Mouse (Mus musculus) lung, embryonic 14.5 days (tissue): ENCODE data around the gene Fbxo4. TPM values are rescaled to one million over a fixed set of nuclear protein-coding genes. Genes with fewer than 3 reads are reported as not detected.
A peak's percentile ranks its signal among the peaks of the same experiment; 100 is the strongest.

Experiments used
- ATAC-seq: fragments of 200-750 bp; cut with Nextera tagmentation; 2 replicates; pipeline ENCODE4 v1.8.0; 2017; ENCODE audit warnings: mild to moderate bottlenecking, moderate TSS enrichment, moderate library complexity; ENCODE audit not compliant: insufficient read depth
- DNase-seq: peaks from one replicate; pipeline ENCODE4 v3.0.0-alpha.2; 2015
- H3K27ac ChIP-seq: fragments of 300-500 bp; sonication (generic); 2 replicates; pipeline ENCODE4 v1.5.1; 2014; ENCODE audit warnings: low read depth, mild to moderate bottlenecking, moderate library complexity
- H3K27me3 ChIP-seq: fragments of 300-500 bp; sonication (generic); 2 replicates; pipeline ENCODE4 v1.6.1; 2014; ENCODE audit warnings: low read length, control low read depth; ENCODE audit not compliant: insufficient read depth
- H3K36me3 ChIP-seq: fragments of 300-500 bp; sonication (generic); 2 replicates; pipeline ENCODE4 v1.6.1; 2014; ENCODE audit warnings: control low read depth; ENCODE audit not compliant: insufficient read depth
- H3K4me1 ChIP-seq: fragments of 300-500 bp; sonication (generic); 2 replicates; pipeline ENCODE4 v1.6.1; 2014; ENCODE audit warnings: antibody characterized with exemption, control low read depth; ENCODE audit not compliant: insufficient read depth
- H3K4me2 ChIP-seq: fragments of 300-500 bp; sonication (generic); 2 replicates; pipeline ENCODE4 v1.6.1; 2014; ENCODE audit warnings: mild to moderate bottlenecking
- H3K4me3 ChIP-seq: fragments of 300-500 bp; sonication (generic); 2 replicates; pipeline ENCODE4 v1.5.1; 2014; ENCODE audit warnings: low read depth, low read length
- H3K9ac ChIP-seq: fragments of 300-500 bp; sonication (generic); 2 replicates; pipeline ENCODE4 v1.6.1; 2014
- H3K9me3 ChIP-seq: fragments of 300-500 bp; sonication (generic); 2 replicates; pipeline ENCODE4 v1.6.1; 2016; ENCODE audit warnings: low read depth, low read length, control low read depth
- CTCF ChIP-seq: IDR thresholded peaks from 2 replicates; pipeline ENCODE4 v1.5.1; 2016; ENCODE audit warnings: antibody characterized with exemption, low read depth
- WGBS: fragments of 180-500 bp; shearing (Covaris S2); extraction: QIAGEN DNeasy Blood & Tissue Kit; methylation state at CpG from one replicate; pipeline ENCODE4 v1.1.7; 2014; 5-methylcytosine and 5-hydroxymethylcytosine counted together
- polyA plus RNA-seq: library from polyadenylated mRNA; unstranded; fragments of >200 nt; fragmentation: Nextera tagmentation; extraction: Ambion mirVana; gene quantifications from 2 replicates; pipeline ENCODE4 v1.2.1, GENCODE M21; 2014

Gene Fbxo4
- polyA plus RNA-seq, 1 experiment from 2014 or later = 12.6 TPM

DNA sequence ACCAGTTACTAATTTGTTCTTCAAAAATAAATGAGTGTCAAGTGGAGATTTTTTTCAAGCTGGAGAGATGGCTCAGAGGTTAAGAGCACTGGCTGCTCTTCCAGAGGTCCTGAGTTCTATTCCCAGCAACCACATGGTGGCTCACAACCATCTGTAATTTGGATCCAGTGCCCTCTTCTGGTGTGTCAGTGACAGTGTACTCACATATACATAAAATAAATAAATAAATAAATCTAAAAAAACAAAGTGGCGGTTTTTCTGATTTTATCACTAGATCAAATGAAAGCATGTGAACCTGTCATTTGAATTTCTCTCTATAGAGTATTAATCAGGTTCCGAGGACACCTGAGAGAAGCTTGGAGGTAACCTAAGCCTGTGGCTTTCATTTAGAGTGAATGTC, 1.1 kb downstream of the Fbxo4 start:
- DNase-seq = peak; percentile 3
- Histone ChIP-seq H3K9me3 (no peaks in the 10 kb centered on the region), H3K36me3 (peaks cover 15% of the 10 kb centered on the region), H3K27me3 (no peaks in the 10 kb centered on the region), H3K27ac (no peak overlapping the region), H3K4me2 (no peak overlapping the region; the same call in 1 of the 2 replicates), H3K4me1 (no peaks in the 10 kb centered on the region), H3K4me3 (no peak overlapping the region), H3K9ac (no peak overlapping the region)
- ATAC-seq = no peak
- WGBS = 89% methylated on average over 2 of the region's 2 CpGs
- peak; percentile 37 for TF ChIP-seq CTCF

GRCm38 (mm10) chr15:3973300-3973699, 6.1 kb downstream of the Fbxo4 start:
- Histone ChIP-seq H3K27ac (no peak overlapping the region), H3K4me3 (no peak overlapping the region)

DNA sequence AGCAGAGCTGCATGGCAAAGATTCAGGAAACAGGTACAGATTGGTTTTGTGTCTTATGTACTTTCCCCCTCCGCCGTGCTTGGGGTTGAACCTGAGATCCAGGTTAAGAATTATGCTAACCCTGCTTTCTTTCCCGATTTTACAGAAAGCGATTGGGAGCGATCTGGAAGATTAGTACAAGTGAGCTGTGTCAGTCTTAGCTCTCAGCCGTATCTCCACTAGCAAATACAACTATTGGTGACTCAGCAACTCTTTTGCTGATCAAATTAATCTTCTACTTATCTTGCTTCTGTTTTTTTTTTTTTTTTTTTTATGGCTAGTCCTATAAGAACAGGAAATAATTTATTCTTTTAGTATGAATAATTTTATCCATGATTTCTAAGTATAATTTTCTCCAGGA, 9.2 kb downstream of the Fbxo4 start:
- WGBS = 91% methylated on average over 6 of the region's 6 CpGs
- Histone ChIP-seq H3K4me3 (no peak overlapping the region), H3K4me1 (no peaks in the 10 kb centered on the region), H3K9ac (no peak overlapping the region), H3K4me2 (no peak overlapping the region), H3K27ac (no peak overlapping the region), H3K9me3 (no peaks in the 10 kb centered on the region), H3K36me3 (0 out of 2 replicates have a peak, but pooled peaks cover 3% of the 10 kb centered on the region), H3K27me3 (no peaks in the 10 kb centered on the region)
- TF ChIP-seq CTCF = no peak
- DNase-seq (no peak), ATAC-seq (no peak)

More at GRCm38 (mm10) chr15:3973300-3973699, 6.1 kb downstream of the Fbxo4 start:
- ATAC-seq (no peak), DNase-seq (no peak)
- H3K4me2 ChIP-seq = no peak overlapping the region
- no peaks in the 10 kb centered on the region for H3K9me3 ChIP-seq
- no peaks in the 10 kb centered on the region for H3K27me3 ChIP-seq
- H3K36me3 ChIP-seq = 0 out of 2 replicates have a peak, but pooled peaks cover 3% of the 10 kb centered on the region
- no peak overlapping the region for H3K9ac ChIP-seq
- no peak for TF ChIP-seq CTCF
- no peaks in the 10 kb centered on the region for H3K4me1 ChIP-seq
- 83% methylated on average over 3 of the region's 3 CpGs for WGBS

- Histone ChIP-seq H3K4me3 (no peak overlapping the region), H3K9ac (no peak overlapping the region), H3K27me3 (no peaks in the 10 kb centered on the region), H3K27ac (no peak overlapping the region), H3K36me3 (0 out of 2 replicates have a peak, but pooled peaks cover 3% of the 10 kb centered on the region), H3K4me1 (no peaks in the 10 kb centered on the region), H3K9me3 (no peaks in the 10 kb centered on the region), H3K4me2 (no peak overlapping the region)
- WGBS = 81% methylated on average over 14 of the region's 14 CpGs
- DNase-seq (no peak), ATAC-seq (no peak)
- no peak for TF ChIP-seq CTCF
Measured at GRCm38 (mm10) chr15:3969743-3970142, 9.6 kb downstream of the Fbxo4 start.

GRCm38 (mm10) chr15:3962251-3962650, 17.1 kb downstream of the Fbxo4 start:
- no peak for TF ChIP-seq CTCF
- no peaks in the 10 kb centered on the region for H3K27me3 ChIP-seq
- no peak overlapping the region for H3K4me2 ChIP-seq
- H3K9ac ChIP-seq = no peak overlapping the region
- 75% methylated on average over 8 of the region's 8 CpGs for WGBS
- ATAC-seq = no peak
- H3K9me3 ChIP-seq = no peaks in the 10 kb centered on the region
- H3K4me3 ChIP-seq = no peak overlapping the region
- no peaks in the 10 kb centered on the region for H3K4me1 ChIP-seq
- no peak for DNase-seq
- no peak overlapping the region for H3K27ac ChIP-seq
- H3K36me3 ChIP-seq = no peaks in the 10 kb centered on the region

GRCm38 (mm10) chr15:3960094-3960493, 19.3 kb downstream of the Fbxo4 start:
- no peak for TF ChIP-seq CTCF
- Histone ChIP-seq H3K9ac (no peak overlapping the region), H3K27me3 (no peaks in the 10 kb centered on the region), H3K4me2 (no peak overlapping the region), H3K9me3 (no peaks in the 10 kb centered on the region), H3K4me3 (no peak overlapping the region), H3K36me3 (no peaks in the 10 kb centered on the region), H3K4me1 (no peaks in the 10 kb centered on the region), H3K27ac (no peak overlapping the region)
- WGBS = 35% methylated on average over 1 of the region's 1 CpGs
- DNase-seq (no peak), ATAC-seq (no peak)

DNA sequence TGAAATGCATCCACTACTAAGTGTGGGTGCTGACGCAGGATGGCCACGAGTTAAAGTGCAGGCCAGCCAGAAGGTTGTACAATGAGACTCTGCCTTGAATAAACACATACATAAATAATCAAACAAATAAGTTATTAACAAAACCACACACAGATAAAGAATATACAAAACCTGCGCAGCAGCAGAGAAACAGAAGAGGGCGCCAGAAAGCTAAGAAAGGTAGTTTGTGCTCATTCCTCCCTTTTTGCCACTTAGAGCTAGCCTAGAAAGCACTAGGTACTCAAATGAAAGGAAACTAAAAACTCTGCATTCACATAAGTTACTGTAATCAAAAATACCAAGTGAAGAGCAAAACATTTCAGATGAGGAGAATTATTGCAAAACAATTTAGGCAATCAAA, 21.4 kb downstream of the Fbxo4 start:
- WGBS = 26% methylated on average over 4 of the region's 4 CpGs
- no peaks in the 10 kb centered on the region for H3K27me3 ChIP-seq
- H3K4me1 ChIP-seq = no peaks in the 10 kb centered on the region
- TF ChIP-seq CTCF = peak; percentile 71
- no peak overlapping the region for H3K4me2 ChIP-seq
- H3K9ac ChIP-seq = no peak overlapping the region
- ATAC-seq = peak; percentile 14; the same call in 1 of the 2 replicates
- no peaks in the 10 kb centered on the region for H3K9me3 ChIP-seq
- H3K27ac ChIP-seq = no peak overlapping the region
- no peaks in the 10 kb centered on the region for H3K36me3 ChIP-seq
- H3K4me3 ChIP-seq = no peak overlapping the region
- peak; percentile 83 for DNase-seq

DNA sequence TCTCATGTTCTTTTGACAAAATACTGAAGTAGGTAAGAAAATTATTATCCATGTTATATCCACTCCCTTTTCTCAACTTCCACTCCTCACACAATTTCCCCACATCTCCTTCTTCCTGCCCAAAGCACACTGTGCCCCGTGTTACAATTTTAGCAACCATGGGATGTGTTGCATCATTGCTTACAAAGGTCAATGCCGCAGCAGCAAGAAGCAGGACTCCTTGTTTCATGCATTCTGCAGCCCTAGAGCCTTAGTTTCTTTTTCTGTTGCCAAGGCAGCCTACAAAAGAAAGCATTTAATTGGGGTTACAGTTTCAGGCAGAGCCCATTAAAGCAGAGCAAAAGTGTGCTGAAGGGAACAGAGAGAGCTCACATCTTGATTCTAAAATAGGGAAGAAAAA, 24.4 kb downstream of the Fbxo4 start:
- TF ChIP-seq CTCF = no peak
- no peak for ATAC-seq
- no peaks in the 10 kb centered on the region for H3K36me3 ChIP-seq
- no peak overlapping the region for H3K9ac ChIP-seq
- H3K27me3 ChIP-seq = no peaks in the 10 kb centered on the region
- H3K4me3 ChIP-seq = no peak overlapping the region
- H3K9me3 ChIP-seq = no peaks in the 10 kb centered on the region
- DNase-seq = no peak
- no peak overlapping the region for H3K27ac ChIP-seq
- H3K4me2 ChIP-seq = no peak overlapping the region
- 73% methylated on average over 2 of the region's 2 CpGs for WGBS
- H3K4me1 ChIP-seq = no peaks in the 10 kb centered on the region
